Mouse (Mus musculus) left cerebral cortex, postnatal 36 days (tissue): ENCODE data around the gene Gm3055. TPM values are rescaled to one million over a fixed set of nuclear protein-coding genes. Genes with fewer than 3 reads are reported as not detected.
"Not testable (repeated sequence)": the region's sequence is repeated elsewhere in the genome, so short reads cannot be mapped to it uniquely, and the experiment has no call there.

ENCODE experiments used
- DNase-seq, 2 experiments: peaks; one replicate each; pipeline ENCODE4 v3.0.0; 2021 to 2022; ENCODE audit warnings: low spot score in 2 of 2, mixed read lengths in 1 of 2
- intact Hi-C: fragments of 180-260 bp; cut with DNase I; formaldehyde crosslinking; loops from one replicate; pipeline ENCODE4 v1.15.1; 2025
- total RNA-seq, 2 experiments: library from RNA; stranded (reverse); gene quantifications; 2 replicates each; pipeline ENCODE4 v1.2.3; 2021

Gene Gm3055
- 10 to 100 TPM in 1 of 2 experiments, 1 to 10 TPM in 1; 8.4 to 12.7 TPM for total RNA-seq

DNA sequence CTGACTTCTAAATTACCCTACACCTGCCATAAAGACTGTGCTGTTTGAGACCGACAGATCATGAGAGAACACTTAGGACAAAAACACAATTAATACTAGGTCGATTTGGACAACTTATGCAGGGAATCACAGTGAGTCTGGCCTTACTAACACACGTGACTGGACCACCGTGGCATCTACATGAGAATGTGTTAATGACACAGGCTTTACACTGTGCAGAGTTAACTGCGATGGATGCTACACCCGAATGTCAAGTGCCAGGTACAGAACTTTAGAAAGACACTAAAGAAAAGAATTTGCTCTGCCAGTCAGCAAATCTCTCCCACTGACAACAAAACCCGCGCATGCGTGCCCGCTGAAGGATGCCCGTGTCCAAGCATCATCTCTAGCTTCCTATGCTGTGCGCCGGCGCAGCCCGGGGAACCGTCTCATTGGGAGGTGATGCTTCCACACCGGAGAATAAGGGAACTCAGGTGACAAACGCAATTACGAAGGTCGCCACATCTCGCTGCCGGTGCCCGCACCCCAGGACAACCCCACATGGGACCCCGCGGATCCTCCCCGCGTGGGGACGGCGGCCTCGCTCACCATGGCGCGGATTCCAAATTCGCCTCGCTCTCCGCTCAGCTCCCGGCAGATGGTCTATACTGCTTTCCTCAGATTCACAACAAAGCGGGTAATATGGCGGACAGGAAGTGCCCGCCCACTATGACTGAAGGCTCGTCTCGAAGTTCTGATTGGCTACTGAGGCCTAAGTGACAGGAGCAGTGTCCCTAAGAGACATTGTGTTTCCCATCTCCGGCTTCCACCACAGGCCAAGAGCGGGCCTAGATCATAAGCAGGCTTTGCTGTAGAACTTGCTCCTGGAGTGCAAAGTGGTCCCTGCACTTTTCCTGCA lies at the start of gene Gm3055:
Gene Gm3055, minus strand, starts transcription at position 656 of the 898 bp plus-strand sequence.
- intact Hi-C loops, DNase-seq: not testable (repeated sequence)

DNA sequence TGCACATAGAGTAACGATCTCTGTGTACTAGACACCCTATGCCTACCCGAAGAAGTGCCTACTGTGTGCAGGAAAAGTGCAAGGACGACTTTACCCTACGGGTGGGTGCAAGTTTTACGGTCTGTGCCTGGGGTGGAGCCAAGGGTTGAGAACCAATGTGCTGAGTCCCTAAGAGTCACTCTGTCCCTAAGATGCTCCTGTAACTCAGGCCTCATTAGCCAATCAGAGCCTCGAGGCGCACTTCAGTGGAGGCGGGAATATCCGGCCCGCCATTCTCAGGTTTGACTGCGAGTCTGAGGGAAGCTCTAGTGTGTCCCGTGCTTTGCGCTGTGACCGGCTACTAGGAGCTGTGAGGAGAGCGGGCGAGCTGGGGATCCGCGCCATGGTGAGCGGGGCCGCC lies 40.9 kb upstream of the Gm3055 start, which contains the start of gene Gm4767:
Gene Gm4767, plus strand, starts transcription at position 288 of the 400 bp plus-strand sequence.
- intact Hi-C loops, DNase-seq: not testable (repeated sequence)

DNA sequence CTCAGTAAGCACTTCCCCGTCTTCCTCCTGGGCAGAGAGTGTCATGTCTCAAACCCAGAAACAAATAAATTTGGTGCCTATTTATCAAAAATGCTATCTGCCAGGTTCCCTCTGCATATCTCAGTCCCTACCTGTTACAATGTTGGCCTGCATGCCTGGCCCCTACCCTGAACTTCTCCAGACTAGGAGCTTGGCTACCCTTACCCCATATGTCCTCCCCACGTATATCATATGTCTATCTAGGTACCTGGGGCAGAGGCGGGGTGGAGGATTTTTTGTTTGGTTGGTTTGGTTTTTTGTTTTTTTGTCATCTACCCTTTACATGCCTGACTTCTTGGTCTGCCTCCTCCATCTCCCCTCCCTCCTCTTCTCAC lies 430 bp upstream of the Gm3055 start:
- DNase-seq, intact Hi-C loops: not testable (repeated sequence)

DNA sequence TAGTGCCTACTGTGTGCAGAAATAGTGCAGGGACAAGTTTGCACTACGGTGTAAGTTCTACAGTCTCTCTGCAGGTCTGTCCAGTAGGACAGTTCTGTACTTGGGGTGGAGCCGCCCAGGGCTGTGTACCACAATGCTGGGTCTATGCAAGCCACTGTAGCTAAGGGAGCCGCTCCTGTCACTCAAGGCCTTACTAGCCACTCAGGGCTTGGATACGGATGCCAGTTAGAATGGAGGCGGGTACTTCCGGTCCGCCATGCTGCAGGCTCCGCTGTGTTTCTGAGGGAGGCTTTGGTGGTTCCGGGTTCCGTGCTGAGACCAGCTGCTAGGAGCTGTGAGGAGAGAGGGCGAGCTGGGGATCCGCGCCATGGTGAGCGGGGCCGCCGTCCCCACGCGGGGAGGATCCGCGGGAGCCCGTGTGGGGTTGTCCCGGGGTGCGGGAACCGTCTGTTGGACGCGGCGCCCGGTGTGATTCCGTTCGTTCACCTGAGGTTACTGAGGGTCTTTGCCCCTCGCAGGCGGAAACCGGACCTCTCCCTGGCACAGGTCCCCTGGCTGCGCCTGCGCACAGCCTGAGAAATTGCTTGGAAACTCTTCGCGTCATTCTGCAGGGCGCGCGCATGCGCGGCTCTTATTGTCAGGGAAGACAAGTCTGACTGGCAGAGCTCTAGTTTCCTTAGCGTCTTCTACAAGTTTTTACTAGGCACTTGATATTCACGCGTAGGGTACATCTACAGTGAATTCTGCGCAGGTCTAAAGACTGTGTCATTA lies 66.2 kb downstream of the Gm3055 start, which contains the start of gene Zfp433:
Gene Zfp433, plus strand, starts transcription at position 295 of the 771 bp plus-strand sequence.
- DNase-seq, intact Hi-C loops: not testable (repeated sequence)

Other genes with a start within 250 kb of the Gm3055 start
- 1 to 10 TPM; 2.3 to 3.1 TPM for gene Gna15, start 246.9 kb downstream of the Gm3055 start, total RNA-seq
- gene Gna11, start 226.0 kb downstream of the Gm3055 start, total RNA-seq, result 100 to 1,000 TPM; 103 to 115 TPM
- gene Aes, start 211.7 kb downstream of the Gm3055 start, total RNA-seq, result 100 to 1,000 TPM; 652 to 731 TPM
- gene Tle2, start 196.6 kb downstream of the Gm3055 start, total RNA-seq, result 10 to 100 TPM; 23.7 to 37.6 TPM
- gene Tle6, start 170.1 kb downstream of the Gm3055 start, total RNA-seq, result 10 to 100 TPM in 1 of 2 experiments, 1 to 10 TPM in 1; 9.7 to 10.9 TPM
- gene BC025920, start 164.9 kb downstream of the Gm3055 start, total RNA-seq, result 1 to 10 TPM; 3.5 to 3.6 TPM
- gene Sirt6, start 143.4 kb downstream of the Gm3055 start, total RNA-seq, result 10 to 100 TPM; 22.7 to 29.4 TPM
- 10 to 100 TPM; 37.8 to 46.7 TPM for gene Ankrd24, start 142.6 kb downstream of the Gm3055 start, total RNA-seq
- gene Gm10778, start 122.1 kb downstream of the Gm3055 start, total RNA-seq, result 1 to 10 TPM; 3.9 to 4.1 TPM
- gene Zfp433, start 66.3 kb downstream of the Gm3055 start, total RNA-seq, result 10 to 100 TPM in 1 of 2 experiments, 1 to 10 TPM in 1; 9.6 to 10.4 TPM
- 1 to 10 TPM; 3.3 to 3.4 TPM for gene Gm4767, start 41.0 kb upstream of the Gm3055 start, total RNA-seq
- 1 to 10 TPM; 2.7 to 3.1 TPM for gene Gm32687, start 92.8 kb upstream of the Gm3055 start, total RNA-seq
- 1 to 10 TPM; 2.9 to 3.1 TPM for gene Zfp781, start 159.3 kb upstream of the Gm3055 start, total RNA-seq